Mouse (Mus musculus): ENCODE measurements at regions not wholly inside any gene's neighbourhood (a gene's known extent, or its start where the extent isn't known, plus 50 kb on each side); places are given as distances from the start of the nearest gene placed in this dataset.

DNA sequence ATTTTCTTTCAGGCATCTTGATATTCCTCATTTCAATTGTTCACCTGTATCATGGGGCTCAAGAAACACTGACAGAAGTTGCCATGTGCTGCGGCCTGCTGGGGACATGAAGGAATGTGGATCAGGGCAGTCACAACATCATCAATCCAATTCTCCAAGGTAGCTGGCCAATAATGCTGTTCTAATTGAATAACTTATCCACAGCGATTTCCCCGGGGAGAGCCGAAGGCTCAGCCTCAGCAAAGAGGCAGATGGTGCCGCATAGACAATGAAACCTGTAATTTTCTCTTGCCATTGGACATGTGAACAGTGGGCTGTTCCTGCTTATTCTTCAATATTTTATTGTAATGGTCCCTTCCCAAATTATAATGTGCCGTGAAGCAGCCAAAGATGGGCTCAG, 429.1 kb upstream of the Klf12 start:
- Histone ChIP-seq H3K27me3 (ENCODE audit: control insufficient read depth, insufficient read depth, low read length) (no peaks in the 10 kb centered on the region), H3K79me2 (replicated peaks; ENCODE audit: control insufficient read depth, insufficient read depth, low read length) (no peaks in the 10 kb centered on the region), H3K36me3 (ENCODE audit: control insufficient read depth, insufficient read depth, low read length) (no peaks in the 10 kb centered on the region), H3K4me3 (no peak overlapping the region), H3K27ac (no peak overlapping the region), H3K4me1 (ENCODE audit: control insufficient read depth, insufficient read depth, low read length) (no peaks in the 10 kb centered on the region), H3K9ac (ENCODE audit: low read depth, low read length) (no peak overlapping the region)
- DNase-seq: no peak
- WGBS: 92% methylated on average over 6 of the region's 6 CpGs
- intact Hi-C loops (cut with DNase I): no loop called here
- TF ChIP-seq EP300 (IDR thresholded peaks at IDR 0.05; ENCODE audit: insufficient read depth, low read depth, low read length): no peak
- no peak for TF ChIP-seq POLR2A (IDR thresholded peaks at IDR 0.05; ENCODE audit: insufficient read depth, low read depth, low read length)
- TF ChIP-seq CTCF (IDR thresholded peaks at IDR 0.05): no peak

DNA sequence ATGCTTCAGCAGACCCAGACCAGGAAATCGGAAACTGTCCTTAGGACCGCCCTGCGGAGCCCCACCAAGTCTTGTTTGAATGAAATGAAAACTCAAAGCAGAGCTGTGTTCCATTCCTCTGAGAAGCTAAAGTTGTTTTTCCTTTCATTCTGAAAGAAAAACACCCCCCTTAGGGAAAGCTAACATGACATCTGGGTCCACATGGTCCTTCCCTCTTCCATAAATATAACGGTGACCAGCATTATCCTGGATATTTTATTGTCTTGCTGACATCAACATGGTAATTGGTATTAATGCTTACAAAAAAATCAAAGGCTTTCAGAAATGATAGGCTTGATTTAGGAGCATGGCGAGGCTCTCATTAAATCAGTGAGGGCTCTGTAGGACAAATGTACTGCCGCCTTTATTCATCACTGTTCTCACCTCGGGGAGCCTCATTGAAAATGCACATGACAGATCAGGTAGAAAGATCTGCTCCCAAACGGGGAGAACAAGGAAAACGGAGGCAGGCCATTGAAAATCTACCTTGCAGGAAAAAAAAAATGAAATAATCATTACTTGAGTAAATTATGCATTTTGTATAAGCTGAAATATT, 381.0 kb upstream of the Klf12 start:
- Histone ChIP-seq H3K27me3 (ENCODE audit: control insufficient read depth, insufficient read depth, low read length) (no peaks in the 10 kb centered on the region), H3K79me2 (replicated peaks; ENCODE audit: control insufficient read depth, insufficient read depth, low read length) (no peaks in the 10 kb centered on the region), H3K9ac (ENCODE audit: low read depth, low read length) (no peak overlapping the region), H3K4me1 (ENCODE audit: control insufficient read depth, insufficient read depth, low read length) (no peaks in the 10 kb centered on the region), H3K36me3 (ENCODE audit: control insufficient read depth, insufficient read depth, low read length) (no peaks in the 10 kb centered on the region), H3K27ac (no peak overlapping the region), H3K4me3 (no peak overlapping the region)
- intact Hi-C loops (cut with DNase I): no loop called here
- no peak for DNase-seq
- TF ChIP-seq EP300 (IDR thresholded peaks at IDR 0.05; ENCODE audit: insufficient read depth, low read depth, low read length) (no peak), POLR2A (IDR thresholded peaks at IDR 0.05; ENCODE audit: insufficient read depth, low read depth, low read length) (no peak), CTCF (IDR thresholded peaks at IDR 0.05) (no peak)
- WGBS: 68% methylated on average over 9 of the region's 9 CpGs

DNA sequence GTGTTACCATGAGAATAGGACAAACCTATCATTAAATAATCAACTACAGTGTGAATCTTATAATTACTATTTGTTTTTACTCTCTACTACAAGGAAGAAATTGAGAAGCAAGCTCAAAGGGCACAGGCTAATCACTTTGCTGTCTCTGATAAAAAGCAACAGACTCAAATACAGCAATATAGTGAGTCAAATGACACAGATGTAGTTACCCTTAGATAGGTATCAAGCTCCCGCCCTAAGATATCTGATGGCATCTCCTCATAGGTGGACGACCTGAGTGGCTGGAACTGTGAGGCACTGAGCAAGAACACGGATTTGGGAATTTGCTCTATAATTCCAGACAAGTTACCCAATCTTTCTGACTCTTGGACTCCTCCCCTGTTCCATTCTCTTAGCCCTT, 379.7 kb upstream of the Klf12 start:
- TF ChIP-seq EP300 (IDR thresholded peaks at IDR 0.05; ENCODE audit: insufficient read depth, low read depth, low read length): no peak
- WGBS: 88% methylated on average over 3 of the region's 3 CpGs
- DNase-seq: no peak

DNA sequence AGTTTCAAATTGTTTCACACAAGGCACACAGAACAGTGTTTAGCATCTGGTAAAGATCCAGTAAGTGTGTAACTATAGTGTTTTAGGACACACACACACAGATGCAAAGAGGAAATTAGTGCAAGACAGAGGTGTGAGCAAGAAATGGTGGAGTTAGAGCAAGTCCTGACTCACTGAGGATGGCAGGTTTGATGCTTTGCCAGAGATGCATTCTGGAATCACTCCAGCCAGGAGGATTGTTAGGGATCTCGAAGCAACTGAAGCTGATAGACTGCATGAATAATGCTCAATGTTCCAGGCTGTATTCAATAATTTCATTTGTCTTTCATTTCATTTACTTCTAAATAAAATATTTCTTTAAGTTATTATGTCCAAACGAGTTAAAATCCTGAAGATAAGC, 357.6 kb upstream of the Klf12 start:
- WGBS: 37% methylated on average over 2 of the region's 2 CpGs
- H3K9ac ChIP-seq (ENCODE audit: low read depth, low read length): no peak overlapping the region
- no peaks in the 10 kb centered on the region; the same call in 1 of the 2 replicates for H3K4me1 ChIP-seq (ENCODE audit: control insufficient read depth, insufficient read depth, low read length)
- H3K36me3 ChIP-seq (ENCODE audit: control insufficient read depth, insufficient read depth, low read length): no peaks in the 10 kb centered on the region
- no peaks in the 10 kb centered on the region for H3K27me3 ChIP-seq (ENCODE audit: control insufficient read depth, insufficient read depth, low read length)
- H3K27ac ChIP-seq: no peak overlapping the region
- no peaks in the 10 kb centered on the region for H3K79me2 ChIP-seq (replicated peaks; ENCODE audit: control insufficient read depth, insufficient read depth, low read length)
- no peak overlapping the region for H3K4me3 ChIP-seq
- DNase-seq: no peak
- TF ChIP-seq CTCF (IDR thresholded peaks at IDR 0.05) (no peak), EP300 (IDR thresholded peaks at IDR 0.05; ENCODE audit: insufficient read depth, low read depth, low read length) (no peak), POLR2A (IDR thresholded peaks at IDR 0.05; ENCODE audit: insufficient read depth, low read depth, low read length) (no peak)
- intact Hi-C loops (cut with DNase I): no loop called here

More for the DNA sequence above, 379.7 kb upstream of the Klf12 start:
- no peaks in the 10 kb centered on the region for H3K36me3 ChIP-seq (ENCODE audit: control insufficient read depth, insufficient read depth, low read length)
- intact Hi-C loops (cut with DNase I): no loop called here
- no peak overlapping the region for H3K9ac ChIP-seq (ENCODE audit: low read depth, low read length)
- H3K27me3 ChIP-seq (ENCODE audit: control insufficient read depth, insufficient read depth, low read length): no peaks in the 10 kb centered on the region
- H3K4me3 ChIP-seq: no peak overlapping the region
- H3K4me1 ChIP-seq (ENCODE audit: control insufficient read depth, insufficient read depth, low read length): no peaks in the 10 kb centered on the region
- H3K27ac ChIP-seq: no peak overlapping the region
- H3K79me2 ChIP-seq (replicated peaks; ENCODE audit: control insufficient read depth, insufficient read depth, low read length): no peaks in the 10 kb centered on the region

DNA sequence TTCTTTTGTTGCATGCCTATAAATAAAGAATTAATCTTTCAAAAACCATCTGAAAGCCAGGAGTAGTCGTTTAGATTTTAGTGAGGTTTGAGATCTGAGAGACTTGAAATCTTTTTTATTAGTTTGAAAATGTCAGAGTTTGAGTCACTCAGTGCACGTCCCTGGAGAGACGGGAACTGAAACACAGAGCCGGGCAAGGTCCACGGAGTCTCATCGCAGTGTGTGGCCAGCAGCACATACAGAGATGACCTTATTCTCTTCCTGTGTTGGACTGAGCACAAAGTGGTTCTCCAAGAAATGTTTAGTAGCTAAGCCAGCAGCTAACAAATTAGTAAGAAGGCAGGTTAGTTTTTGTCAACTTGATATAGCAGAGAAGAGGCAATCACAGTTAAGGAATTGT, 350.0 kb upstream of the Klf12 start:
- no peak overlapping the region for H3K9ac ChIP-seq (ENCODE audit: low read depth, low read length)
- H3K79me2 ChIP-seq (replicated peaks; ENCODE audit: control insufficient read depth, insufficient read depth, low read length): no peaks in the 10 kb centered on the region
- no peak for DNase-seq
- H3K4me1 ChIP-seq (ENCODE audit: control insufficient read depth, insufficient read depth, low read length): no peaks in the 10 kb centered on the region
- WGBS: 60% methylated on average over 6 of the region's 6 CpGs
- no peak overlapping the region for H3K27ac ChIP-seq
- no peaks in the 10 kb centered on the region for H3K36me3 ChIP-seq (ENCODE audit: control insufficient read depth, insufficient read depth, low read length)
- no peaks in the 10 kb centered on the region for H3K27me3 ChIP-seq (ENCODE audit: control insufficient read depth, insufficient read depth, low read length)
- TF ChIP-seq POLR2A (IDR thresholded peaks at IDR 0.05; ENCODE audit: insufficient read depth, low read depth, low read length) (no peak), CTCF (IDR thresholded peaks at IDR 0.05) (no peak), EP300 (IDR thresholded peaks at IDR 0.05; ENCODE audit: insufficient read depth, low read depth, low read length) (no peak)
- H3K4me3 ChIP-seq: no peak overlapping the region
- intact Hi-C loops (cut with DNase I): no loop called here

DNA sequence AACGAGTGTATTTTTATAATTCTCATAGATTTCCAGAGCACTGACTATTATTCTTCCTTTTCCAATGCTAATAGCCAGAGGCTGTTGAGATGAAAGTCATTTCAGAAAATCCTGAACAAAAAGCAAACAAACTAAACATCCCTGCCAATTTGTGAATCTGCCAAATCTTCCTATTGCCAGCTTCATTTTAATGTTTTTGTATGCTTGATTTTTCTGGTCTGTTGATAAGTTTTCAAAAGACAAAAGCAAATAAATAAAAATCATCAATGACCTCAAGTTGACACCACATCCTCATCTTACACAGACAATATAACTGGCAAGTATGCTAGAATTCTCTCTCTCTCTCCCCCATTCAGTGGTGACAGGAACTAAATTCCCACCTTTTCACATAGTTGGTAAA, 347.2 kb upstream of the Klf12 start:
- 48% methylated on average over 1 of the region's 1 CpGs for WGBS
- no peak overlapping the region for H3K27ac ChIP-seq
- intact Hi-C loops (cut with DNase I): no loop called here

More for the DNA sequence above, 347.2 kb upstream of the Klf12 start:
- no peak overlapping the region for H3K4me3 ChIP-seq
- H3K27me3 ChIP-seq (ENCODE audit: control insufficient read depth, insufficient read depth, low read length): no peaks in the 10 kb centered on the region
- no peaks in the 10 kb centered on the region for H3K4me1 ChIP-seq (ENCODE audit: control insufficient read depth, insufficient read depth, low read length)
- no peak overlapping the region for H3K9ac ChIP-seq (ENCODE audit: low read depth, low read length)
- no peak for DNase-seq
- TF ChIP-seq POLR2A (IDR thresholded peaks at IDR 0.05; ENCODE audit: insufficient read depth, low read depth, low read length) (no peak), EP300 (IDR thresholded peaks at IDR 0.05; ENCODE audit: insufficient read depth, low read depth, low read length) (no peak)
- no peaks in the 10 kb centered on the region for H3K36me3 ChIP-seq (ENCODE audit: control insufficient read depth, insufficient read depth, low read length)
- no peaks in the 10 kb centered on the region for H3K79me2 ChIP-seq (replicated peaks; ENCODE audit: control insufficient read depth, insufficient read depth, low read length)

All from heart, adult 2 months (tissue).